Mouse (Mus musculus) ES-Bruce4 (cell line): ENCODE measurements around the gene D5Ertd579e.

ENCODE experiments used
- CTCF ChIP-seq: IDR thresholded peaks from one replicate; pipeline ENCODE4 v1.8.1; 2011; ENCODE audit warnings: low read depth, low read length
- EP300 ChIP-seq: IDR thresholded peaks from 2 replicates; pipeline ENCODE4 v1.6.1; 2011; ENCODE audit warnings: low read depth, low read length; ENCODE audit not compliant: insufficient read depth

DNA sequence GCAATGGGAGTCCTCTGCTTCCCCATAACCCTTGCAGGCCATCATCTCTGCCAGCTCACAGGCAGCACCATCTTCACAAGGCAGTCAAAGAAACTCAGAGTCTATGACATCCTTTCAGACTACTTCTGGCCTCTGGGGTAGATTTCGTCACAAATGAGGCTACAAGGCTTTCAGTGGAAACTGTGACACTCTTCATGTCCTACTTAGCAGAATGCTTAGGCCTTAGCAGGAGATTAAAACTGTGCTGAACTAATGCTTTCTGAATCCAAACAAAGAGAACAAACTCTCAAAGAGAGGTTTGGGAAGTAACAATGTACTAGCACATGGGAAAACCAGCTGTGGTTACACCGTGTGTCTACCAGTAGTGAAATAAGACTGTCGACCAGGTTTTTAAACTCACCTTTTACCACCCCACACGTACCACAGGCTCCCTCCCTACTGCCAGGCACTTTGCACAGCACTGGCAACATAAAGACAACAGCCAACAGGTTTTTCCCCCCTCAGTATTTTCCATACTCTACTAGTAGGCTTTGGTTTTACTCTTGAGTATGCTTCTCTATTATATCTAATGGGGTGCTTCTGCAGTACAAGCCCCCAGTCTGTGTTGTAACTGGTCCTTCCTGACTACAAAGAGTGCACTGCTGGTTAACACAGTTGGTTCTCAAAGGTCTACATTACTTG lies 15.8 kb downstream of the D5Ertd579e start:
- TF ChIP-seq EP300 (no peak), CTCF (no peak)
